Mouse (Mus musculus): ENCODE measurements at regions not wholly inside any gene's neighbourhood (a gene's known extent, or its start where the extent isn't known, plus 50 kb on each side); places are given as distances from the start of the nearest gene placed in this dataset.
A peak's percentile ranks its signal among the peaks of the same experiment; 100 is the strongest.

DNA sequence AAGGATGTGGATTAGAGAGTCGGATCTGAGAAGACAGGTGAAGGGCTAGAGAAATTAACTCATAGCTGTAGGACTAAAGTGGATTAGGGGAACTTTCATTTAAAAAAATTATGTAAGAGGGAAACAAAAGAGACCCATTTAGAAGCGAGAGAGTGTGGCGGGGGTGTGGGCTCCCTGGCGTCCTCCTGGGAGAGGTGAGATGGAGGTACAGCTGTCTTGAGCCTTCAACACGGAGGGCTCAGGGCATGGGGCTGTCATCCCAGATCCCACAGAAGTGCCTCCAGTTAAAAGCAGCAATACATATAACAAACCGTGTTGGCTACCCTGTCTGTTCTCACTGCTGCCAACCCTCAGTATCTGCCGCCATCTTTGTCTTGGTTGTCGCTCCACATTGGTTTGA, 284.6 kb upstream of the Prickle1 start:
- DNase-seq (ENCODE audit: low spot score in 2 of 2): no peak

DNA sequence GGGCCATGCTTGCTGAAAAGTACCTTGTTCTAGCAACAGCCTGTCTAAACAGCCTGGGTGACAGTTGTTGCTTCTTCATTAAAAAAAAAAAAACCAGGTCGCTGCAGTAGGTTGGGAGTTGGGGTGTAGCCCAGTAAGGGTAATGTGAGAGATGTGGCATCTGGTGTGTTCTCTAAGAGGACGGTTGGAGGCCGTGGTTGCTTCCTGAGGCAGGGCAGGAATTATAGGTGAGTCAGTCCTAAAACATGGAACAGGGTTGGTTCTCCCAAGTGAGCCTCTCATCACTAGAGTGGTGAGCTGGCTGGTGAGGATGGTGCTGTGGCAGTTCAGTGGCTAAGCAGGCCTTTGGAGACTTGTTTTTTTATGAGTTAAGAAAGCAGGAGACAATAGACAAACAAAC, 283.3 kb upstream of the Prickle1 start:
- no peak for DNase-seq (ENCODE audit: low spot score in 2 of 2)

DNA sequence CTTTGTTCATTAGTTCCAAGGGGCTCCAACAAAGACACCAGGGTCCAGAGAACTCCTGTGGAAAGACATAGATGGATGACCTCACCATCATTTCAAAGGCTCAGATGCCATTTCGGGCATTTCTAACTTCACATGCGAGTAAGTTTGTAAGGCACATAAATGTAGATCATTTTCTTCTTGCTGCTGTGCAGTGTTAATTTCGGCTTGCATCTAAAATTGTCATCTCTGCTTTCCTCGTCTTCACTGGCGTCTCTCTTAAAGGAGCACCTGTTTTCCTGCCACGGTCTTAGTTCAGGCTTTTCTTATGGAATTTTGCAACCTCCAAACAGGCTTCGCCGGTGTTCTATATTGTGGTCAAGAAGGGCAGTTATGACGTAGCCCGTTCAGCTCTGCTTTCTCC, 280.6 kb upstream of the Prickle1 start:
- DNase-seq (ENCODE audit: low spot score in 2 of 2): no peak

- DNase-seq (ENCODE audit: low spot score in 2 of 2): no peak
Observed at GRCm38 (mm10) chr15:93875685-93876084, 280.0 kb upstream of the Prickle1 start.

DNA sequence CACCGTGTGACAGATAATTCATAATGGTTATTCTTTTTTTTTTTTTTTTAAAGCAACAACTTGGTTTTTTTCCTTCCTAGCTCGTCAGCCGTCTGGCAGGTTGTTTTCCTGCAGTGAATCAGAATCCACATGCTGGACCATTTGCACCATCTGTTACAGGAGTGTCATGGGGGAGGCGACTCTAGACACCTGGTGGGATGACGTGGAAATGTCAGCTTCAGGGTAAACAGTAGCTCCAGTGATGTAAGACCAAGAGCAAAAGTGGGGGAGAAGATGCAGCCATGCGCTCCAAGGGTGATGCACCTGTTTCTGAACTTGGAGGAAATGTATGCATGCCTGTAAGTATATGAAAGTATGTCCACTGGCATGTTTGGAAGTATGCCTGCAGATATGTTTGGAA, 278.5 kb upstream of the Prickle1 start:
- no peak for DNase-seq (ENCODE audit: low spot score in 2 of 2)

DNA sequence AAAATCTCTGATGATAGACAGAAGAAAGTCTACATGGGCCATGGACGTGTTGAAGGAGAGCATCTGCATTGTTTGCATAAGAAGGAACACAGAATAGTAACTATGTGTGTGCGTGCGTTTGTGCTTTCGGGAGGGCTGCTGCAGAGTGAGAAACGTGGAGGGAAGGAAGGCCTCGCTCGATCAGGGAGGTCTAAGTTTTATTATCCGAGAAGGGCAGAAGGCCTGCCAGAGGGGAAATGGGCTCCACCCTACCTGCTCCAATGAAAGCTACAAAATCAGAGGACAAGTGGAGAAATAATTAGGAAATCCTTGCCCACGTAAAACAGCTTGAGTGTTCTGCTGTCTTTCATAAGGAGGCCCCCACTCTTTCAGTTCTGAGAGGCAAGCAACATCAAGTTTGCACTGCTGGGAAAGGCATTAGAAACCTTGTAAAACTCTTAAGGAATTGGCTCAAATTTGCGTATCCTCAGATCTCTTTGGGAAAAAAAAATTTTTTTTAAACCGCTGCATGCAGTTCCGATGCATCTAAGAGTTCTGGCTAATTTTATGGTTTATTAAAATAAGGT, 261.7 kb upstream of the Prickle1 start:
- no peak for DNase-seq (ENCODE audit: low spot score in 2 of 2)

DNA sequence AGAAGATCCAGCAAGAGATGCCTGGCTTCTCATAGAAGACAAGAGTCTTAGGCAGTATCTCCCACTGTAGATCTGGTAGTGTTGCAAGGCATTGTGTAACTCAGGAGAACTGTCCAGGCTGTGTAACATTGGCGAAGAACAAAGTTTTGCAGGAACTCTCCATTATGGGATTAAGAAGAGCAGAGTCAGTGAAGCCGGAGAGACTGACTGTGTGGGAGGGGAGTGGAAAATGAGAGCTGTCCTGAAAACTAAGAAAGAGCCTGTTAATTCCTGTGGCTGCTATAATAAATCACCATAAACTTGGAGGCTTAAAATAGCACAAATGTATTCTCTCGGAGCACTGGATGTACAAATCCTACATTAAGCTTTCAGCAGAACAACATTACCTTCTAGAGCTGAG, 257.5 kb upstream of the Prickle1 start:
- no peak for DNase-seq (ENCODE audit: low spot score in 2 of 2)

GRCm38 (mm10) chr15:93852126-93852525, 256.4 kb upstream of the Prickle1 start:
- no peak for DNase-seq (ENCODE audit: low spot score in 2 of 2)

DNA sequence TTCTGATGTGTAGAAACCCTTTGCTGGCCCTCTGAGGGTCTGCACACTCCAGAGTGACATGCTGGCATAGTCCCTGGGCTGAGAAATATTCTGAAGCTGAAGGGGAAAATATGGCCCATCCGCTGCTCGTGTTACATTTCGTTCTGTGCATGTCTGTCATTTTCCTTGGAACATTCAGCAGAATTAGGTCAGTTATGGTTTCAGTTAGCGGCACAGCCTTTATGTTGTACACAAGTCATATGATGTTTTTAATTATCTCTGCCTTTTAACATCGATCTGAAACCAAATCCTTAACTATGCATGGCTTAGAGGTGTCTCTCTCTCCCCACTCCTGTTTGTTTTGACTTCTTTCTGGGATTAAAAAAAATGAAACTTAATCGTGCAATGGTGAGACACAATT, 254.7 kb upstream of the Prickle1 start:
- DNase-seq (ENCODE audit: low spot score in 2 of 2): no peak

GRCm38 (mm10) chr15:93848830-93849229, 253.1 kb upstream of the Prickle1 start:
- DNase-seq (ENCODE audit: low spot score in 2 of 2): no peak

DNA sequence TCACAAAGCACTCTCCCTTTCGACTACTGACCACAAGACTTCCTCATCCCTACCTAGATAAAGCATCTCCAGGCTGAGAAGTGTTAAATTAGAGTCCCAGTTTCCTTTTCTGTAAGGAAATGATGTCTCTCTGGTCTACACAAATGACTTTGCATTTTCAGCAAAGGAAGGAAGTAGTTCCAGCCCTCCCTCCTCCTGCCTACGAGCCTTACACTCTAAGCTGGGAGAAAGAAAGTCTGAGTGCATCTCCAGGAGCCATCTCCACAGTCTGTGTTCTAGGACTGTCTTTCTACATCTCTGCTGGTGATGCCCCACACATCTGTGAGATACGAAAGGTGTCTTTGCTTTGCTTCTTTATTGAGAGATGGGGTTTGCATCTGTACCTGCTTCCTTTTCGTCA, 251.1 kb upstream of the Prickle1 start:
- DNase-seq (ENCODE audit: low spot score in 2 of 2): no peak

DNA sequence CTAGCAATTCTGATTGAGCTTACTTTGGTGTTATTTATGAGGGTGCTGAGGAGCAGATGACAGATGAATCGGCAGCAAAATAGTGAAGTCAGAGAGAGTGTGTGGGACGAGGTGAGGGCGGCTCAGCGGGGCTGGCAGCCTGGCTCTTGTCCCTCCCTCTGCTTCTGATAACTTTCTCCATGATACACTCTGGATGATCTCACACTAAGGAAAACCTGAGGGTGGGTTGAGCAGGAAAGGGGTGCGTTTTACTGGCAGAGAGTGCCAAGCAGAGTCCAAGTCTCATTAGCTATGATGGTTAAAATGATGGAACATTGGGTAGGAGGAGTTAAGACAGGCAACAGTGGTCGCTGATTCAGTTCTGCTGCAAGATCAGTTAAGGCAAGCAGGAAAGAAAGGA, 250.1 kb upstream of the Prickle1 start:
- no peak for DNase-seq (ENCODE audit: low spot score in 2 of 2)

GRCm38 (mm10) chr15:93832956-93833355, 237.3 kb upstream of the Prickle1 start:
- DNase-seq (ENCODE audit: low spot score in 2 of 2): no peak

- DNase-seq (ENCODE audit: low spot score in 2 of 2): peak in 1 of 2 experiments; percentile 17
Observed at GRCm38 (mm10) chr15:93832431-93832936, 236.8 kb upstream of the Prickle1 start.

DNA sequence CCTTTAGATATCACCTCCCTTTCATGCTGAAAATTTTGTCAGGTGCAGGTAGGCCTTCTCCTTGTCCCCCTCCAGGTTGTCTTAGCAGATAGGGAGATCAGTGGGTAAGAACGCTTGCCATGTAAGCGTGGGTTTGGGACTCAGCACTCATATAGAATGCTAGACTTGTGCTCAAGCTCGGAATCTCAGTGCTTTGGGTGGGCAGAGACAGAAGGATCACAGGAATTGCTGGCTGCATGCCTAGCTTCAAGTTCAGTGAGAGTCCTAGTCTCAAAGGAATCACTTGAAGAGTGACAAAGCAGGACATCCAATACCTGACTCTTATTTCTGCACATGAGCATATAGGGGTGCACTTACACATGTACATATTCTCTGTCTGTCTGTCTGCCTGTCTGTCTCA, 235.5 kb upstream of the Prickle1 start:
- DNase-seq (ENCODE audit: low spot score in 2 of 2): no peak

DNA sequence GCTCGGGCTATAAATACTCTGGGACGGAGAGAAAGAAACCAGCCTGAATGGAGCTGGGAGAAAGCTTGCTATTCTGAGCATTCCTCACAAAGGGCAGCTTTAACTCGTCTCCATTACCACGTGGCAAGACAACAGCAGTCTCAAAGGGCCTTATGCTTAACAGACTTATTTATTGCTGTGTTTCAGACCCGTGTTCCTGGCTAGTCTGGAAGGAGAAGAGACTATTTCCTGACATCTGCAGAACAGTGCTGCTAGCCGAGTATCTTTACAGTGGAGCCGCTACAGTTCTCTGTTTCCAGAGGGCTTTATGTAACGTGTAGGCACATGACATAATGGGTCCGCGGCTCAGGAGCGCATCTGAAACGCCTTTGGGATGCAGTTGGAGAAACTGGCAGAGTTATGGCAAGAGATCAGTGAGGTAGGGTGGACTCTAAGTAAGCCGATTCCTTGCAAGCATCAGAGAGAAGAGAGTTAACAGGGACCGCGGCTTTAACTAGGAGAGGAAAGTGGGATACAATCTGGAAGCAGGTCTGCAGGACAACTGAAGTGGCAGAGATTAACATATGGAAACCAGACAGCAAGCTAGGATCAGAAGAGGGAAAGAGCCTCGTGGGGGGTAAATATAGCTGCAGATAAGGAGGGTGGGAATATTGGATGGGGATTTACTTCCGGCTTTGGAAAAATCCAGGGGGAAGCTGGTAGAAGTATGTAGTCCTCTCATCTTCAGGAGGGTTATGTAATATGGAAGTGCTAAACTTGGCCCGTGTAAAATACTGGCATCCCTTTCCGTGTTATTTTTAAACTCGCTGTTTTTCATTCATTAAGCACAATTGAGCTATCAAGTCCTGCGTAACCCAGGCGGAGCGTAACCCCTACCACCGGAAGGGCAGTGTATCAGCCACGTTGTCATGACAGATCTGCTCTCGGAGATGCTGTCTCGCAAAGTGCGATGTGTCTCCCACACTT, 229.3 kb upstream of the Prickle1 start:
- no peak for DNase-seq (ENCODE audit: low spot score in 2 of 2)

DNA sequence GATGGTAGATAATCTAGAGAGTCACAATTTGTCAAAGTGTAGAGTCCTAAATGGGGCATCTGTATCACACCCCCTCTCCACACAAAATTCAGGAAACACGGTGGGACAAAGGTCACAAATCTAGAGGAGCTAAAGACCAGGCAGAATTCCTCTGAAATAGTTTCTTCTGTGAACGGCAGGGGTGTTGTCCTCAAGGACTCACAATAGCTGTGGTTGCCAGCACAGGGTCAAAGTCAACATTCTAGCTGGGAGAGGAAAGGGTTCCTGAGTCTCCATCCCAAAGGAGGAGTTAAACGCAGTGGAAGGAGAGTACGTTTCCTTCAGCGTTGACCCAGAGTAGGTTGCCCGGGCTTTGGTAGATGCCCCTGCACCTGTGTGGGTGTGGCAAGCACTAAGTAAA, 225.5 kb upstream of the Prickle1 start:
- no peak for DNase-seq (ENCODE audit: low spot score in 2 of 2)

DNA sequence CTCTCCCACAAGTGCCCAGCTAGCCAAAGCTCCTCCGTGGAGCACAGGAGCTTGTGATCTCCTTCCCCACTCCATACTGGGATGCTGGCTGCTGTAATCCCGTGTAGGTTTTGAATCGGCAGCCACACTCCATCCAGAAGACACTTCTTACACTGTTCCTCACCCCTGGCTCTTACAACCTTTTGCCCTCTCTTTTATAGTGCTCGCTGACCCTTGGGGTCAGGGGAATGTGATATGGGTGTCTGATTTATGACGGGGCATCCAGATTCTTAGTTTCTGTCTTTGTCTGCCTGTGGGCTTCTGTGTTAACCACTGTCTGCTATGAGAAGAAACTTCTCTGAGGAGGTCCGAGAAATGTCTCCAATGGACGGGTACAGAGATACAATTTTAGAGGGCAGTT, 216.3 kb upstream of the Prickle1 start:
- no peak for DNase-seq (ENCODE audit: low spot score in 2 of 2)

DNA sequence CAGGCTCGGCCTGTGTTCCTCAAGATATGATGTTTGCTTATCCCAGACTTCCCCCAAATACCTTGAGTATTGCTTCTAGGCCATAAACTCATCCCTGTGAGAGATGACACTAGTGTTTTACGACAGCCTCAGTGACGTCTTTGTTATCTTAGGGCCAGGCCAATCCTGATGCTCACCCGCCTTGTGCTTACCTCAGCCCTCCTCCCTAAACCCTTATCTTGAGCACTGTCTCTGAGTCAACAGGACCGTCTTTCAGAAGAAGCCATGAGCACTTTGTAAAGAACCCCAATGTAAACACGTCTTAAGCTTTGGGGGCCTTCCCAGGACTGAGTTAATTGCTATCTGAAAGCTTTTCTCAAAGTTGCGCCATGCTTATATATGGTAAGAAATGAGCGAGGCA, 212.3 kb upstream of the Prickle1 start:
- DNase-seq (ENCODE audit: low spot score in 2 of 2): no peak

GRCm38 (mm10) chr15:93807505-93807904, 211.8 kb upstream of the Prickle1 start:
- no peak for DNase-seq (ENCODE audit: low spot score in 2 of 2)

DNA sequence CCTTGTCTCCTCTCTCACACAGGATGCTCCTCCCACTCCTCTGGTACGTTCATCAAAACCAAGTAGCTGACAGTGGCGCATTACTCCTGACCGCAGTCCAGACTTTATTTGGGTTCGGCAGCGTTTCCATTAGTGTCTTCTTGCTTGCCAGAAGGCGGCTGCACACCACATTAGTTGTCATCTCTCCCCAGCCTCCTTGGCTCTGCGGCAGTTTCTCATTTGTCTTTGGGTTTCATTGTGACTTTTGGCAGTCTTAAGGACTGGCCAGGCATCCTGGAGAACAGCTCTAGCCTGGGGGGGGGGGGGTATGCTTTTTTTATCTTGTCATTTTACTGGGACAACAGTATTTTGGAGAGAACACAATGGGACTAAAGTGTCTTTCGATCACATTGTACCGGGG, 209.0 kb upstream of the Prickle1 start:
- no peak for DNase-seq (ENCODE audit: low spot score in 2 of 2)

DNA sequence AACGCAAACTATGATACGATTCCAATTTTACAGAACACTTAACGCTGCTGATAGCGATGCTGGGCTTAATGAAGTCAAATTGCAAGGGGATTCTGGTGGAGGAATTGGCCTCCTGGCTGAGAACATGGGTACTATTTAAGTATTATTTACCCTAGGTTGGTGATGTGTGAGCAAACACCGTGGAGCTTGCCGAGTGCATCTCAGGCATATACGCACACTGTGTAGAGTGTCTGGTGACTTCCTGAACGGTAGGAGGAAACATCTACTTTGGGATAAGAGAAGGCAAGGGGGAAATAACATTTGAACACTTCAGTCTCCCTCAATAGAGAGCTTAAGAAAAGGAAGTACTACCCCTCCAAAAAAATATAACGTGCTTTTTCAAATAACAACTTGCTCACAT, 194.8 kb upstream of the Prickle1 start:
- DNase-seq (ENCODE audit: low spot score in 2 of 2): no peak

GRCm38 (mm10) chr15:93789762-93790161, 194.1 kb upstream of the Prickle1 start:
- no peak for DNase-seq (ENCODE audit: low spot score in 2 of 2)

Data from urinary bladder, postnatal 4 days (tissue).